ENCODE assay signal across 27 mouse cellular contexts in the genomic region with DNA sequence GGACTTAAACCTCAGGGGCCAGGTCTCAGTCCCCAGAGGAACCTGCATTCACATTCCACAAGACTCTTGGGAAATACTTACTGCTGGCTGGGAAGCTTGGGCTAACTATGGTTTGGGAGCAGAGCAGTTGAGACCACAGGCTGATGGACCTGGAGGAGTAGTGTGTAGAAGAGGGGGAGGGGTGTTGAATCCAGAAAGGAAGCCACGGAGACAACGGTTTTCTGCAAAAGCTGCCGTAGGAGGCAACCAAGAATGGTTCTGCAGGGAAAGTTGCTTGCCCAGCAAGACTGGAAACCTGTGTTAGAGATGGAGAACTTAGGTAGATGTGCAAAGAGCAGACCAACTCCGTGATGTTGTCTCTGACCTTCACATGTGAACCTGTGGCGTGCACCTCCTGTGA.
DNase-seq lines count a peak whose midpoint lies in the region; ATAC-seq lines count a peak whose summit lies in the region.
"Had no signal": no experiment of that assay in that cellular context is flagged by ENCODE, and none has a peak within 500 bp of the region (broad histone marks: within the 10 kb centered on the region; RNA-seq: fewer than 3 reads in every experiment).

No protein-coding gene starts in this region.

- DNase-seq in frontal cortex, adult 2 months (ENCODE audit: extremely low spot score in 1 of 2, low spot score in 1 of 2) = peak; percentile 28 to 68
- DNase-seq in frontal cortex, postnatal 25 days (ENCODE audit: low spot score in 2 of 2) = no peak
- peak; percentile 56 for DNase-seq in right cerebral cortex, adult 18-20 months
- no peak for DNase-seq in right cerebral cortex, postnatal 4 days
- no peak for DNase-seq in midbrain, embryonic 14.5 days
- DNase-seq in right cerebral cortex, postnatal 36 days (ENCODE audit: low spot score in 2 of 2) = peak; percentile 31 to 50
- no peak for DNase-seq in layer of hippocampus, postnatal 36 days
- no peak for DNase-seq in cerebellum, postnatal 10 days
- DNase-seq: adrenal gland, adult 2 months; cerebellum, adult 2 months; cerebellum, postnatal 36 days; embryo, embryonic 11 days; gastrocnemius, postnatal 36 days; heart, adult 2 months; heart, postnatal 14 days; kidney, postnatal 25 days; liver, postnatal 0 days; spleen, adult 18-20 months; thymus, postnatal 14 days had no signal

- no peaks in the 10 kb centered on the region for H3K36me3 ChIP-seq in midbrain, embryonic 14.5 days (ENCODE audit: control insufficient read depth, insufficient read depth, low read length)
- H3K36me3 ChIP-seq: heart, embryonic 13.5 days; limb, embryonic 12.5 days; neural tube, embryonic 13.5 days had no signal

- H3K4me3 ChIP-seq in midbrain, embryonic 14.5 days (replicated peaks; ENCODE audit: low read depth, low read length) = no peak overlapping the region
- H3K4me3 ChIP-seq: heart, adult 2 months; heart, embryonic 13.5 days; limb, embryonic 12.5 days; myocyte; neural tube, embryonic 13.5 days had no signal

- no peaks in the 10 kb centered on the region for H3K27me3 ChIP-seq in midbrain, embryonic 14.5 days (ENCODE audit: control insufficient read depth, insufficient read depth, low read length)
- H3K27me3 ChIP-seq: limb, embryonic 12.5 days; neural tube, embryonic 13.5 days had no signal

- H3K4me1 ChIP-seq in midbrain, embryonic 14.5 days (ENCODE audit: control insufficient read depth, insufficient read depth, low read length) = peaks cover 48% of the 10 kb centered on the region
- H3K4me1 ChIP-seq: heart, embryonic 13.5 days had no signal

- no peak for ATAC-seq in midbrain, embryonic 14.5 days (ENCODE audit: low FRiP score, low TSS enrichment)
- ATAC-seq: intestine, postnatal 0 days; liver, postnatal 0 days; lung, postnatal 0 days had no signal

- no peaks in the 10 kb centered on the region for H3K9me3 ChIP-seq in midbrain, embryonic 14.5 days (ENCODE audit: control insufficient read depth, low read length)
- H3K9me3 ChIP-seq: heart, embryonic 13.5 days; limb, embryonic 12.5 days had no signal

- no peak overlapping the region for H3K9ac ChIP-seq in midbrain, embryonic 14.5 days (replicated peaks; ENCODE audit: low read length)
- H3K9ac ChIP-seq: heart, embryonic 13.5 days; limb, embryonic 12.5 days; liver, postnatal 0 days had no signal

- peak overlapping the region; percentile 85 for H3K27ac ChIP-seq in midbrain, embryonic 14.5 days (replicated peaks; ENCODE audit: low read depth, low read length)
- H3K27ac ChIP-seq: heart, adult 2 months; heart, embryonic 13.5 days; limb, embryonic 12.5 days; macrophage had no signal

- WGBS in midbrain, embryonic 14.5 days = 65% methylated on average over 5 of the region's 5 CpGs

- H3K4me2 ChIP-seq in midbrain, embryonic 14.5 days (ENCODE audit: low read length) = no peak overlapping the region
- H3K4me2 ChIP-seq: heart, embryonic 13.5 days; limb, embryonic 12.5 days; liver, embryonic 11.5 days; neural tube, embryonic 13.5 days had no signal

Comparison
In these comparisons a context has a peak if more than half of its experiments do, and no peak if none do; other contexts are left out.
1. DNase-seq: peak in frontal cortex, adult 2 months (2 of 2), right cerebral cortex, adult 18-20 months (single experiment) and right cerebral cortex, postnatal 36 days (2 of 2); none in frontal cortex, postnatal 25 days (0 of 2), right cerebral cortex, postnatal 4 days (single experiment), midbrain, embryonic 14.5 days (single experiment), layer of hippocampus, postnatal 36 days (0 of 2) and cerebellum, postnatal 10 days (0 of 2).